Mouse (Mus musculus) small intestine, adult 2 months (tissue): ENCODE measurements at regions not wholly inside any gene's neighbourhood (a gene's known extent, or its start where the extent isn't known, plus 50 kb on each side); places are given as distances from the start of the nearest gene placed in this dataset.

Experiments used
- CTCF ChIP-seq: fragments of 200-500 bp; IDR thresholded peaks from 2 replicates; pipeline ENCODE4 v1.5.1; 2012; ENCODE audit warnings: low read depth, mild to moderate bottlenecking, control low read depth, inconsistent platforms, low read length, moderate library complexity, mixed read lengths; ENCODE audit not compliant: insufficient replicate concordance, insufficient read length; ENCODE audit errors: extremely low read depth
- POLR2A ChIP-seq: fragments of 200-500 bp; IDR thresholded peaks from 2 replicates; pipeline ENCODE4 v1.6.1; 2012; ENCODE audit warnings: low read depth, mild to moderate bottlenecking, control low read depth, inconsistent platforms, low read length, moderate library complexity

- TF ChIP-seq POLR2A: no peak
- no peak for TF ChIP-seq CTCF
Observed at GRCm38 (mm10) chr3:36334279-36334678, 112.2 kb upstream of the Qrfpr start.
